Mouse (Mus musculus): ENCODE results near the gene Ints7.

DNA sequence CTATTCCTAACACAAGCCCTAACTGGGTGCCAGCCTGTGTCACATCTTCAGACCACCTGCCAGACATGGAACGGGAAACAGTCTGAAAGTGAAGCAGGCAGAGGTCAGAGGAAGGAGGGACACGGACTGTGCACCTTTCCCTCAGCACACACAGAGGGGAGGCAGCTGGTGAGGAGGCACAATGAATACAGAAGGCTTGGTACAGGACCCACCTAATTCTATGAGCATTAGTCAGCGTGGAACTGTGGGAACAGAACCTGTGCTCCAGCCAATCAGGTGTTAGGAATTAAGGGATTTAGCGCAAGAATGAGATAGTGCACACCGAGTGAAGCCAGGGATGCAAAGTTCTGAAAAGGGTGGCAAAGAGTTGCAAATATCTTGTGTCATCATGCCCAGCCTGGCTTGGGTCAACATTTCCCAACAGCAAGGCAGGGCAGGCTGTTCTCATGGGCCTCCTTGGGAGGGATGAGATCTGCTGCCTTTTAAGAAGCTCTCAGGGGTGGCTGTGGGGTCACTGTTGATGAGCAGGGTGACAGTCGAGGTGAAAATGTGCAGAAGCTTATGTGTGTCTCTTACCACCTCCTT lies 57.2 kb downstream of the Ints7 start:
- TF ChIP-seq POLR2A (IDR thresholded peaks at IDR 0.05; ENCODE audit: low read depth, low read length) (no peak), CTCF (IDR thresholded peaks at IDR 0.05; ENCODE audit: extremely low read depth, insufficient read length, insufficient replicate concordance, low read depth, low read length) (no peak)

All from small intestine, adult 2 months (tissue).